Mouse (Mus musculus): ENCODE data around the gene Ccdc110. TPM values are rescaled to one million over a fixed set of nuclear protein-coding genes. Genes with fewer than 3 reads are reported as not detected.

Ccdc110 gene
- polyA plus RNA-seq, 1 experiment from 2014 or later, result not detected

- no peaks in the 10 kb centered on the region for H3K9me3 ChIP-seq (ENCODE audit: control insufficient read depth, low read length)
- H3K4me1 ChIP-seq (replicated peaks; ENCODE audit: control insufficient read depth, insufficient read depth, low read length), result no peaks in the 10 kb centered on the region
- DNase-seq (ENCODE audit: low spot score), result no peak
- no peaks in the 10 kb centered on the region for H3K36me3 ChIP-seq (ENCODE audit: control insufficient read depth, insufficient read depth, low read length)
- 69% methylated on average over 2 of the region's 2 CpGs for WGBS
- no peaks in the 10 kb centered on the region for H3K27me3 ChIP-seq (replicated peaks; ENCODE audit: control insufficient read depth, insufficient read depth, low read length)
- no peak for ATAC-seq (replicated peaks; ENCODE audit: low FRiP score, low TSS enrichment, low read depth)
- no peak overlapping the region for H3K9ac ChIP-seq (ENCODE audit: low read length)
- no peak overlapping the region for H3K4me3 ChIP-seq (ENCODE audit: low read depth, low read length)
- no peak overlapping the region for H3K27ac ChIP-seq (ENCODE audit: low read depth)
- no peak overlapping the region for H3K4me2 ChIP-seq (ENCODE audit: low read length)
Observed at GRCm38 (mm10) chr8:45950622-45951021, 16.2 kb downstream of the Ccdc110 start.

DNA sequence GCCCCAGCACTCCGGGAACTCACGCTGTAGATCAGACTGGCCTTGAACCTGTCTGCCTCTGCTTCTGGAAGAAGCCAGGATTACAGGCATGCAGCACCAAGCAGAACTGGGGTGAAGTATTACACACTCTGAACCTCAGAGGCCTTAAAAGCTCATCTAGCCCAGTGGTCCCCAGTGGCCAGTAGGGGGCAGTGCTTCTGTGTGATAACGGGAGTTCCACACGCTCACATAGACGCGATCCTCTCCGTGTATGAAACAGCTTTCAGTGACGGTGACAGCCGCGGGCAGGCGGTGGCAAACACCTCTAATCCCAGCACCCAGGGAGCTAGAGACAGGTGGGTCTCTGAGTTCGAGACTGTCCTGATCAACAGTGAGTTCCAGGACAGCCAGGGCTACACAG lies 36.5 kb downstream of the Ccdc110 start:
- Histone ChIP-seq H3K9me3 (ENCODE audit: control insufficient read depth, low read length) (no peaks in the 10 kb centered on the region), H3K4me1 (replicated peaks; ENCODE audit: control insufficient read depth, insufficient read depth, low read length) (no peaks in the 10 kb centered on the region; the same call in 1 of the 2 replicates), H3K36me3 (ENCODE audit: control insufficient read depth, insufficient read depth, low read length) (no peaks in the 10 kb centered on the region), H3K27me3 (replicated peaks; ENCODE audit: control insufficient read depth, insufficient read depth, low read length) (no peaks in the 10 kb centered on the region), H3K4me2 (ENCODE audit: low read length) (no peak overlapping the region), H3K27ac (ENCODE audit: low read depth) (no peak overlapping the region), H3K9ac (ENCODE audit: low read length) (no peak overlapping the region), H3K4me3 (ENCODE audit: low read depth, low read length) (no peak overlapping the region)
- 94% methylated on average over 12 of the region's 12 CpGs for WGBS
- no peak for DNase-seq (ENCODE audit: low spot score)
- no peak for ATAC-seq (replicated peaks; ENCODE audit: low FRiP score, low TSS enrichment, low read depth)

DNA sequence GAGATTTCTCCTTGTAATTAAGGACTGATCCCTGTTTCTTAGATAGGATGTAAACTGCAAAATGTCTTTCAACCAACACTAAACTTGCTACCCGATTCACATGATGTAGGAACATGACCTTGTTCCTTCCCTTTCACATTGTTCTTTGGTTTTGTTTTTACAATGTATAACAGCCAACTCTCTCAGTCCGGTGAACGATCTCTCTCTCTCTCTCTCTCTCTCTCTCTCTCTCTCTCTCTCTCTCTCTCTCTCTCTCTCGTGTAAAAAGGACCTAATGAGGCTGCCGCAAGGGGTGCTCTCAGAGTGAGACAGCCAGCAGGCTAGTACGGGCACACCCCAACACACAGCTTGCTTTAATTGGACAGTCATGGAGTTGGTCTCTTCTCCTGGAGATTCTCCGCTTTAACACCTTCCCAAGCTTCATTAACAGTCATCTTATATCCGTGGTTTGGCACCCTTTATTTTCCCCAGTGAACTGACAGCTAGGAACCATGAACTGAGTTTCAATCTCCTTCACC lies 39.6 kb downstream of the Ccdc110 start:
- no peaks in the 10 kb centered on the region; the same call in 1 of the 2 replicates for H3K4me1 ChIP-seq (replicated peaks; ENCODE audit: control insufficient read depth, insufficient read depth, low read length)
- H3K36me3 ChIP-seq (ENCODE audit: control insufficient read depth, insufficient read depth, low read length), result no peaks in the 10 kb centered on the region
- no peaks in the 10 kb centered on the region for H3K9me3 ChIP-seq (ENCODE audit: control insufficient read depth, low read length)
- no peak overlapping the region; the same call in 1 of the 2 replicates for H3K9ac ChIP-seq (ENCODE audit: low read length)
- ATAC-seq (replicated peaks; ENCODE audit: low FRiP score, low TSS enrichment, low read depth) (no peak), DNase-seq (ENCODE audit: low spot score) (peak; percentile 53)
- WGBS, result 74% methylated on average over 8 of the region's 8 CpGs
- no peak overlapping the region for H3K4me3 ChIP-seq (ENCODE audit: low read depth, low read length)
- peak overlapping the region; percentile 75 for H3K4me2 ChIP-seq (ENCODE audit: low read length)
- H3K27ac ChIP-seq (ENCODE audit: low read depth), result peak overlapping the region; percentile 82; the same call in 1 of the 2 replicates
- H3K27me3 ChIP-seq (replicated peaks; ENCODE audit: control insufficient read depth, insufficient read depth, low read length), result no peaks in the 10 kb centered on the region

DNA sequence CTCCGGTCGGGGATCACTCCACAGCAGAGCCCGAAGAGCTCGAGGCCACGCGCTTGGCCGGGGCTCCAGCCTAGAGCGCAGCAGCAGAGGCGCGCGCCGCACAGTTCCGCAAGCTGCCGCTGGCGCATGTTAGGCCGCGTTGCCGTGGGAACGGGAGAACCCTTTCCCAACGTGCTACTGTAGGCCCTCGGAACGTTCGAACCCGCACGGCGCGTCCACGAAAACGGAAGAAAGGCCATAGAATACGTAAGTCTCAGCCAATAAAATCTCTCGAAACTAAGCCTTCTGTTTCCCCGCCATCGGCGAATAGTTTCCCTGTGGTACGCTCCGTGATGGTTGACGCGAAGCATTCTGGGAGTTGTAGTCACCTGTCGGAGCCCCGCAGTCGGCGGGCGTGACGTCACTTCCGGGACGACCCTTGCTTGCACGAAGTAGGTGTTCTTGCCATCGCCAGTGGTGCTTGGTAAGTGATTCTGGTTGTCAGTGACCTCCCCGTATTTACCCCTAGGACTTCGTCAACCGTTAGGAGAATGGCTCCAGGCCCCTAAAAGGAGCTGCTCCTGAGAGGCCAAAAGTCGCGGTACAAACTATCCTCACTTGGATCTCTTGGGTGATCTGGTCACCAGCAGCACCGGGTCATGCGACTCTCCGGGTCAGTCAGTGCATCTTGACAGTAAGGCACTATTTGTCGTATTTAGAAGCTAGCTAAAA lies 40.9 kb downstream of the Ccdc110 start, which contains the start of the genes 1700029J07Rik and Ufsp2:
Gene 1700029J07Rik, minus strand, starts transcription at position 127 of the 711 bp plus-strand sequence.
Gene Ufsp2, plus strand, starts transcription at position 403 of the 711 bp plus-strand sequence.
- Histone ChIP-seq H3K4me3 (ENCODE audit: low read depth, low read length) (peak within 1 kb of the TSS; percentile 83), H3K27ac (ENCODE audit: low read depth) (peak within 1 kb of the TSS; percentile 82), H3K4me2 (ENCODE audit: low read length) (peak within 1 kb of the TSS; percentile 75), H3K27me3 (replicated peaks; ENCODE audit: control insufficient read depth, insufficient read depth, low read length) (no peaks in the 10 kb centered on the region), H3K4me1 (replicated peaks; ENCODE audit: control insufficient read depth, insufficient read depth, low read length) (no peaks in the 10 kb centered on the region; the same call in 1 of the 2 replicates), H3K9me3 (ENCODE audit: control insufficient read depth, low read length) (no peaks in the 10 kb centered on the region), H3K9ac (ENCODE audit: low read length) (peak within 1 kb of the TSS; percentile 70), H3K36me3 (ENCODE audit: control insufficient read depth, insufficient read depth, low read length) (peaks cover 3% of the 10 kb centered on the region; the same call in 1 of the 2 replicates)
- DNase-seq (ENCODE audit: low spot score), result peak; percentile 97
- WGBS, result under 1% methylated on average over 57 of the region's 57 CpGs
- peak; percentile 98 for ATAC-seq (replicated peaks; ENCODE audit: low FRiP score, low TSS enrichment, low read depth)

DNA sequence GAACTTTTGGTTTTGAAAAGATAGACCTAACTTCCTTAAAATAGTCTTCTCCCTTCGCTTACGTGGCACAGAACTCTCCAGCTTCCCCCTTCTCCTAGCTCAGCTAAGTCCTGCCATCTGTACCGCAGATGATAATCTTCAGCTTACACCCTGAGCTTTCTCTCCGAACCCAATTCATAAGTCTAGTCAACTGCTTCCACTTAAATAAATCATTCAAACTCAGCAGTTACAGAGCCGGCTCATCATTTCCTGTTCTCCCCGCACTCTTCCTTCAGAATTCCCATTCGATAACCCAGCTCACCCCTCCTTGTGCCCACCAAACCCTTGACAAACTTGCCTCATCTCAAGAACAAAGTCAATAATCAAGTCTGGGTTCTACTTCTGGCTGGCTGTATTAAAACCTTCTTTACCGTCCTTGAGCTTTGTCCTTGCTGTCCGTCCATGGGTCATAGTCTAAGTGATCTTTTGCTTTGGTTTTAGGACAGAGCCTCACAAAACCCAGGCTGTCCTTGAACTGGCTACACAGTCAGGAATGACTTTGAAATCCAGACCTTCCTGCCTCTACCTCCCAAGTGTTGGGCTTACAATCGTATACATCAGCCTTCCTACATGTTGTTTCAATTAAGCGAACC lies 41.5 kb downstream of the Ccdc110 start:
- peak overlapping the region; percentile 83 for H3K4me3 ChIP-seq (ENCODE audit: low read depth, low read length)
- no peaks in the 10 kb centered on the region for H3K27me3 ChIP-seq (replicated peaks; ENCODE audit: control insufficient read depth, insufficient read depth, low read length)
- ATAC-seq (replicated peaks; ENCODE audit: low FRiP score, low TSS enrichment, low read depth) (peak; percentile 5; the same call in 1 of the 2 replicates), DNase-seq (ENCODE audit: low spot score) (no peak)
- no peak overlapping the region for H3K27ac ChIP-seq (ENCODE audit: low read depth)
- 65% methylated on average over 11 of the region's 11 CpGs for WGBS
- no peaks in the 10 kb centered on the region; the same call in 1 of the 2 replicates for H3K4me1 ChIP-seq (replicated peaks; ENCODE audit: control insufficient read depth, insufficient read depth, low read length)
- H3K4me2 ChIP-seq (ENCODE audit: low read length), result peak overlapping the region; percentile 75
- peaks cover 8% of the 10 kb centered on the region for H3K36me3 ChIP-seq (ENCODE audit: control insufficient read depth, insufficient read depth, low read length)
- H3K9ac ChIP-seq (ENCODE audit: low read length), result peak overlapping the region; percentile 70
- H3K9me3 ChIP-seq (ENCODE audit: control insufficient read depth, low read length), result no peaks in the 10 kb centered on the region

- no peaks in the 10 kb centered on the region for H3K4me1 ChIP-seq (replicated peaks; ENCODE audit: control insufficient read depth, insufficient read depth, low read length)
- H3K4me3 ChIP-seq (ENCODE audit: low read depth, low read length), result no peak overlapping the region
- no peak overlapping the region for H3K9ac ChIP-seq (ENCODE audit: low read length)
- peaks cover 54% of the 10 kb centered on the region for H3K36me3 ChIP-seq (ENCODE audit: control insufficient read depth, insufficient read depth, low read length)
- 63% methylated on average over 3 of the region's 3 CpGs for WGBS
- ATAC-seq (replicated peaks; ENCODE audit: low FRiP score, low TSS enrichment, low read depth) (no peak), DNase-seq (ENCODE audit: low spot score) (no peak)
- H3K9me3 ChIP-seq (ENCODE audit: control insufficient read depth, low read length), result no peaks in the 10 kb centered on the region
- H3K4me2 ChIP-seq (ENCODE audit: low read length), result no peak overlapping the region
- H3K27me3 ChIP-seq (replicated peaks; ENCODE audit: control insufficient read depth, insufficient read depth, low read length), result no peaks in the 10 kb centered on the region
- H3K27ac ChIP-seq (ENCODE audit: low read depth), result no peak overlapping the region
Observed at GRCm38 (mm10) chr8:45986665-45987064, 52.2 kb downstream of the Ccdc110 start.

- no peak for ATAC-seq (replicated peaks; ENCODE audit: low FRiP score, low TSS enrichment, low read depth)
- peaks cover 43% of the 10 kb centered on the region for H3K36me3 ChIP-seq (ENCODE audit: control insufficient read depth, insufficient read depth, low read length)
- no peaks in the 10 kb centered on the region for H3K4me1 ChIP-seq (replicated peaks; ENCODE audit: control insufficient read depth, insufficient read depth, low read length)
- no peak for DNase-seq (ENCODE audit: low spot score)
- no peak overlapping the region for H3K4me3 ChIP-seq (ENCODE audit: low read depth, low read length)
- H3K27me3 ChIP-seq (replicated peaks; ENCODE audit: control insufficient read depth, insufficient read depth, low read length), result no peaks in the 10 kb centered on the region
- no peaks in the 10 kb centered on the region for H3K9me3 ChIP-seq (ENCODE audit: control insufficient read depth, low read length)
- H3K4me2 ChIP-seq (ENCODE audit: low read length), result no peak overlapping the region
- H3K27ac ChIP-seq (ENCODE audit: low read depth), result no peak overlapping the region
- H3K9ac ChIP-seq (ENCODE audit: low read length), result no peak overlapping the region
- WGBS, result 65% methylated on average over 2 of the region's 2 CpGs
Observed at GRCm38 (mm10) chr8:45988189-45988588, 53.8 kb downstream of the Ccdc110 start.

DNA sequence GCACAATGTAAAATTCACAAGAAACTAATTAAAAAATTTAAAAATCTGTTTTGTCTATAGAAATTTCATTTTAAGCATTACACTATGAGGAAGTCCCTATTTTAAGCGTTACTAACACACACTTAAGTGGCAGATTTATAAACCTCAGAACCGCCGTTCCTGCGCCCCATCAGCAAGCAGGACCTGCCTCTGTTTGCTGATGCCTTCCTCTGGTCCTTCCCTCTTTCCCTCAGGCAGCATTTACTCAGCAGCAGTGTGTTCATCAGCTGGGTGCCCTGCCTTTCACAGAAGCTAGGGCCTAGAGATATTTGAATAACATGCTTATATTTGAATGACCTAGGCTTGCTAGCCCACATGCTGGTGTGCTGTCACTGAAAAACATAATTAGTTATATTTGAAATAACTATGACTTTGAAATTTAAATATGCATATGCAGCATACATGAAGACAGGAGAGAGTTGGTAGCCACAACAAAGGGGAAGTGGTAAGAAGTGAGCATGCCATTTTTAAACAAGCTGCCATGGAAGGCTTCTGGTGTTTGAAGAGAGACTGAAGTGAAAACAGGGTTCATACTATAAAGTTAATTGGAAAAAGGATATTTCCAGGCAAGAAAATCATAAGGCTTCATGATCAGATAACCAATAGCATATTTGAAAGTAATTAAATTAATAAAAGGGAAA lies 56.4 kb downstream of the Ccdc110 start:
- no peaks in the 10 kb centered on the region for H3K4me1 ChIP-seq (replicated peaks; ENCODE audit: control insufficient read depth, insufficient read depth, low read length)
- H3K4me3 ChIP-seq (ENCODE audit: low read depth, low read length), result no peak overlapping the region
- DNase-seq (ENCODE audit: low spot score) (no peak), ATAC-seq (replicated peaks; ENCODE audit: low FRiP score, low TSS enrichment, low read depth) (no peak)
- 91% methylated on average over 4 of the region's 4 CpGs for WGBS
- no peak overlapping the region for H3K9ac ChIP-seq (ENCODE audit: low read length)
- H3K9me3 ChIP-seq (ENCODE audit: control insufficient read depth, low read length), result no peaks in the 10 kb centered on the region
- H3K27me3 ChIP-seq (replicated peaks; ENCODE audit: control insufficient read depth, insufficient read depth, low read length), result no peaks in the 10 kb centered on the region
- H3K4me2 ChIP-seq (ENCODE audit: low read length), result no peak overlapping the region
- no peak overlapping the region for H3K27ac ChIP-seq (ENCODE audit: low read depth)
- peaks cover 37% of the 10 kb centered on the region for H3K36me3 ChIP-seq (ENCODE audit: control insufficient read depth, insufficient read depth, low read length)

Data from intestine, embryonic 14.5 days (tissue).